Mouse (Mus musculus) CH12.LX (cell line): ENCODE results near the gene Spata18. TPM values are rescaled to one million over a fixed set of nuclear protein-coding genes. Genes with fewer than 3 reads are reported as not detected.

ENCODE experiments used
- DNase-seq: peaks from one replicate; pipeline ENCODE4 v3.0.0-alpha.2; 2013; ENCODE audit errors: extremely low read depth
- H3K27ac ChIP-seq: 2 replicates; pipeline ENCODE4 v1.5.1; 2012; ENCODE audit warnings: low read depth, mild to moderate bottlenecking, control low read depth, moderate library complexity; ENCODE audit not compliant: insufficient read depth
- H3K27me3 ChIP-seq: replicated peaks from 2 replicates; pipeline ENCODE3; 2012; ENCODE audit warnings: inconsistent platforms
- H3K36me3 ChIP-seq, 2 experiments: replicated peaks in 1 of 2; 2 replicates each; pipeline versions ENCODE3 to v1.6.1; 2012; ENCODE audit warnings: inconsistent platforms in 1 of 2, low read length in 1 of 2, mild to moderate bottlenecking in 1 of 2, mixed read lengths in 1 of 2, moderate library complexity in 1 of 2; ENCODE audit not compliant: control insufficient read depth in 1 of 2, insufficient read depth in 1 of 2
- H3K4me1 ChIP-seq, 2 experiments: 2 replicates each; pipeline ENCODE4 v1.6.1; 2012; ENCODE audit warnings: inconsistent platforms in 1 of 2, moderate library complexity in 1 of 2; ENCODE audit not compliant: insufficient read depth in 2 of 2, control insufficient read depth in 1 of 2
- H3K4me2 ChIP-seq: 2 replicates; pipeline ENCODE4 v1.6.1; 2012; ENCODE audit warnings: low read depth, mild to moderate bottlenecking, control low read depth; ENCODE audit not compliant: poor library complexity, insufficient read depth, severe bottlenecking
- H3K4me3 ChIP-seq, 3 experiments: fragments of 150-350 bp in 1 of 3; sonication (generic) in 1 of 3; replicated peaks in 1 of 3; 2 replicates each; pipeline versions ENCODE3 to v1.5.1; 2011 to 2012; ENCODE audit warnings: low read depth in 2 of 3, low read length in 2 of 3, mild to moderate bottlenecking in 2 of 3, moderate library complexity in 2 of 3, control low read depth in 1 of 3, improper control_type of control experiment in 1 of 3, inconsistent platforms in 1 of 3, mixed read lengths in 1 of 3; ENCODE audit not compliant: poor library complexity in 1 of 3
- H3K79me2 ChIP-seq: replicated peaks from 2 replicates; pipeline ENCODE4 v1.6.1; 2012; ENCODE audit warnings: mild to moderate bottlenecking, moderate library complexity; ENCODE audit not compliant: control insufficient read depth, poor library complexity, insufficient read depth, severe bottlenecking; ENCODE audit errors: extremely low read depth
- H3K9ac ChIP-seq: 2 replicates; pipeline ENCODE4 v1.6.1; 2012; ENCODE audit warnings: low read depth, mild to moderate bottlenecking, control low read depth, moderate library complexity; ENCODE audit not compliant: insufficient read depth
- H3K9me3 ChIP-seq: replicated peaks from 2 replicates; pipeline ENCODE3; 2012; ENCODE audit warnings: low read length, inconsistent platforms, mixed read lengths
- E2F4 ChIP-seq: IDR thresholded peaks from 2 replicates; pipeline ENCODE4 v1.6.1; 2011; ENCODE audit warnings: low read depth, low read length, improper control_type of control experiment; ENCODE audit not compliant: insufficient replicate concordance
- ETS1 ChIP-seq: conservative IDR thresholded peaks from 2 replicates; pipeline ENCODE4 v1.6.1; 2012; ENCODE audit warnings: low read depth, mild to moderate bottlenecking, inconsistent platforms, low read length, improper control_type of control experiment, moderate library complexity
- MAX ChIP-seq: IDR thresholded peaks from 2 replicates; pipeline ENCODE4 v1.6.1; 2011; ENCODE audit warnings: low read length, improper control_type of control experiment
- MEF2A ChIP-seq: IDR thresholded peaks from 2 replicates; pipeline ENCODE4 v1.6.1; 2014; ENCODE audit warnings: low read depth, mild to moderate bottlenecking, inconsistent platforms, low read length, improper control_type of control experiment, borderline replicate concordance
- MYC ChIP-seq: IDR thresholded peaks from 2 replicates; pipeline ENCODE4 v1.6.1; 2011; ENCODE audit warnings: low read depth, mild to moderate bottlenecking, improper control_type of control experiment, low read length
- NELFE ChIP-seq: IDR thresholded peaks from 2 replicates; pipeline ENCODE4 v1.6.1; 2011; ENCODE audit warnings: low read depth, low read length, improper control_type of control experiment
- PAX5 ChIP-seq: IDR thresholded peaks from 2 replicates; pipeline ENCODE4 v1.6.1; 2012; ENCODE audit warnings: low read length, inconsistent platforms, mixed read lengths
- POLR2A ChIP-seq: IDR thresholded peaks from 2 replicates; pipeline ENCODE4 v1.6.1; 2011; ENCODE audit warnings: low read depth, mild to moderate bottlenecking, improper control_type of control experiment, low read length
- TCF12 ChIP-seq: IDR thresholded peaks from 2 replicates; pipeline ENCODE4 v1.6.1; 2014; ENCODE audit warnings: low read depth, mild to moderate bottlenecking, inconsistent platforms, low read length, improper control_type of control experiment
- UBTF ChIP-seq: IDR thresholded peaks from 2 replicates; pipeline ENCODE4 v1.6.1; 2012; ENCODE audit warnings: low read depth, mild to moderate bottlenecking, inconsistent platforms, low read length, improper control_type of control experiment, moderate library complexity
- USF1 ChIP-seq: IDR thresholded peaks from 2 replicates; pipeline ENCODE4 v1.6.1; 2014; ENCODE audit warnings: low read depth, mild to moderate bottlenecking, inconsistent platforms, low read length, improper control_type of control experiment
- USF2 ChIP-seq: conservative IDR thresholded peaks from 2 replicates; pipeline ENCODE4 v1.6.1; 2011; ENCODE audit warnings: low read depth, low read length, improper control_type of control experiment
- ZKSCAN1 ChIP-seq: IDR thresholded peaks from 2 replicates; pipeline ENCODE4 v1.6.1; 2012; ENCODE audit warnings: low read depth, inconsistent platforms, low read length, improper control_type of control experiment, borderline replicate concordance
- ZNF384 ChIP-seq: IDR thresholded peaks from 2 replicates; pipeline ENCODE4 v1.6.1; 2012; ENCODE audit warnings: low read depth, low read length, improper control_type of control experiment, inconsistent platforms
- dilution Hi-C: fragments of 300-500 bp; cut with MboI; formaldehyde crosslinking; loops from 2 replicates; pipeline ENCODE4 v1.14.3; 2020; ENCODE audit warnings: low sequenced_read_pairs; ENCODE audit not compliant: extremely low pct_unique_long_range_greater_than_20kb, extremely low pct_ligation_motif_present
- in situ Hi-C: fragments of 300-500 bp; cut with MboI; formaldehyde crosslinking; loops from 3 replicates; pipeline ENCODE4 v1.14.3; 2019; ENCODE audit warnings: low sequenced_read_pairs, low pct_ligation_motif_present, low pct_unique_long_range_greater_than_20kb, mixed read lengths
- polyA plus RNA-seq: library from polyadenylated mRNA; unstranded; fragments of >175 nt; gene quantifications from 2 replicates; pipeline ENCODE4 v1.2.1, GENCODE M21; 2012; ENCODE audit warnings: low read depth; ENCODE audit not compliant: insufficient read length
- total RNA-seq, 2 experiments: library from RNA; depleted of rRNA; stranded (reverse); fragments of 300-350 nt in 1 of 2; fragments of >200 nt in 1 of 2; gene quantifications; 2 replicates each; pipeline ENCODE4 v1.2.3; 2012 to 2014

The Spata18 gene
- total and polyA plus RNA-seq, 3 experiments: not detected

DNA sequence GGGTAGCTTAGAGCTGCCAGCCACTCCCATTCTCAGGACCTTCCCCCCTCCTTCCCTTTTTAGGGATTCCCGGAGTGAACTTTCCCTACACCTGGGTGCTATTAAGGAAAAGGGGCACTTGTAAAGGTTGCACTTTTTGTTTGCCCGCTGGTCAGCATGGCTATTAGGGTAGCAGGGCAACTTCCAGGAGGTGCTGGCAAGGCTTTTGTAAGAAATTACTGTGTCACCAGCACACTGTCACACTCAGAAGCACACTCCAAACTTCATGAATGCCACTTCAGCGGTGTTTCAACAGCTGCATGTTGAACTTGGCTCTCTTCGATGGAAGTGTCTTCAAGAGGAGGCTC is 649 bp downstream of the Spata18 start:
- no peak for TF ChIP-seq USF2
- TF ChIP-seq ETS1: no peak
- no peak for TF ChIP-seq TCF12
- no peak for TF ChIP-seq USF1
- no peak for TF ChIP-seq E2F4
- no peak for TF ChIP-seq POLR2A
- TF ChIP-seq MYC: no peak
- TF ChIP-seq UBTF: no peak
- H3K4me2 ChIP-seq: peak overlapping the region; percentile 96; the same call in 1 of the 2 replicates
- in situ Hi-C loops: no loop called here
- no peak overlapping the region for H3K9ac ChIP-seq
- H3K36me3 ChIP-seq: no peaks in the 10 kb centered on the region
- no peak for DNase-seq
- peaks cover 10% of the 10 kb centered on the region for H3K27me3 ChIP-seq
- no peaks in the 10 kb centered on the region for H3K79me2 ChIP-seq
- H3K9me3 ChIP-seq: no peaks in the 10 kb centered on the region
- H3K4me1 ChIP-seq: peaks cover 0 to 9% of the 10 kb centered on the region in 2 experiments; a peak in 2 of 4 replicates
- dilution Hi-C loops: no loop called here
- H3K4me3 ChIP-seq: no peak overlapping the region
- H3K27ac ChIP-seq: no peak overlapping the region

DNA sequence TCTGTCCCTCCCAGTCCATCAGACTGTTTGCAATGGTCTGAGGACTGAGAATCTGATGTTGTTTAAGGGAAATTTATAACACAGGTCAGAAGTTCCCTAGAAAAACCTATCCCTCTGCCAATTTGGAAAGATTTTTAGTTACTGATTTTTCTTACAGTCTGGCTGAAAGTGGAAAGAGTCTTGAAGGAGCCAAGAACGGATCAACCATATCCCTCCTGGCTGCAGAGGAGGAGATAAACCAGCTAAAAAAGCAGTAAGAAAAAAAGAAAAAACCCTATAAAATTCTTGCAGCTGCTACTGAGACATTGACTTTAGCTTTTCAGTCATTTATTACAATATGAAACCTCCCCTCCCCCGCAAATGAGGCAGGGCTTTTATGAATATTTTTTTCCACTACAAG is 15.5 kb downstream of the Spata18 start:
- H3K79me2 ChIP-seq: no peaks in the 10 kb centered on the region
- TF ChIP-seq NELFE (no peak), PAX5 (no peak), POLR2A (no peak), MYC (no peak), UBTF (no peak), MAX (no peak), ZKSCAN1 (no peak)
- dilution Hi-C loops (no loop called here), in situ Hi-C loops (no loop called here)
- H3K4me3 ChIP-seq: no peak overlapping the region
- DNase-seq: peak; percentile 28
- no peaks in the 10 kb centered on the region for H3K9me3 ChIP-seq
- peaks cover 14 to 58% of the 10 kb centered on the region in 2 experiments for H3K4me1 ChIP-seq
- H3K27me3 ChIP-seq: no peaks in the 10 kb centered on the region
- no peaks in the 10 kb centered on the region for H3K36me3 ChIP-seq
- no peak overlapping the region for H3K4me2 ChIP-seq
- H3K27ac ChIP-seq: no peak overlapping the region
- no peak overlapping the region for H3K9ac ChIP-seq

DNA sequence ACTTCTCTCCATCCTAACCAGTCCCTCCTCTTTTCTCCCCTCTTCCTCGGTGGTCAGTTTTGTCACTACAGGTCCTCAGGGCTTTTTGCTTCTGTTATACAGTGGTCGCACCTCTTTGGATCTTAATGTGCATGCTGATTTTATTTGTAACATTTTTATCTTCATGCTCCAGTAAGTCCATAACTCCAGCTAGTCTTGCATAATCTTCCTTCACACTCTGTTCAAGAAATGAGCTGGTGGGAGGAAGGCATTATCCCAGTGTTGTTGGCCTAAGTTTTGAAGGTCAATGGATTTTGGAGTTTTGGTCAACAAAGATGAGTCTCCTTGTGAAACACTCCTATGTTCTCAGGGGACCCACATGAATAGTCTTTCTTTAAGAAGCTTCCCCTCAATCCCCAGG is 16.7 kb downstream of the Spata18 start:
- in situ Hi-C loops: no loop called here
- no peak for TF ChIP-seq ZNF384
- no peak for TF ChIP-seq MEF2A
- H3K36me3 ChIP-seq: no peaks in the 10 kb centered on the region
- H3K4me2 ChIP-seq: no peak overlapping the region
- DNase-seq: no peak
- H3K4me3 ChIP-seq: no peak overlapping the region
- H3K27me3 ChIP-seq: no peaks in the 10 kb centered on the region
- H3K79me2 ChIP-seq: no peaks in the 10 kb centered on the region
- H3K9ac ChIP-seq: no peak overlapping the region
- H3K27ac ChIP-seq: no peak overlapping the region
- H3K9me3 ChIP-seq: no peaks in the 10 kb centered on the region
- dilution Hi-C loops: no loop called here
- H3K4me1 ChIP-seq: peaks cover 12 to 50% of the 10 kb centered on the region in 2 experiments
